Comparison of ENCODE assay signal across 25 mouse cellular contexts in genomic region chr4:86524483-86524882, GRCm38 (mm10). TPM values are rescaled to one million over a fixed set of nuclear protein-coding genes. Genes with fewer than 3 reads are reported as not detected.
DNase-seq lines count a peak whose midpoint lies in the region; ATAC-seq lines count a peak whose summit lies in the region.
"Had no signal": no experiment of that assay in that cellular context is flagged by ENCODE, and none has a peak within 500 bp of the region (broad histone marks: within the 10 kb centered on the region; RNA-seq: fewer than 3 reads in every experiment).

No protein-coding gene starts in this region.

- ATAC-seq in frontal cortex, adult (ENCODE audit: low TSS enrichment) = peak; percentile 66
- ATAC-seq: activated CD4-positive, CD25-positive, alpha-beta regulatory T cell, adult 4 months; CD4-positive, CD25-positive, alpha-beta regulatory T cell, adult 4 months; forebrain, embryonic 14.5 days; forebrain, embryonic 16.5 days; Patski had no signal

- DNase-seq in frontal cortex, postnatal 14 days (ENCODE audit: low spot score in 2 of 2) = no peak
- DNase-seq in left cerebral cortex, postnatal 14 days (ENCODE audit: low spot score in 2 of 2) = peak; percentile 9 to 25
- no peak for DNase-seq in left cerebral cortex, postnatal 4 days
- DNase-seq in layer of hippocampus, adult 18-20 months (ENCODE audit: low spot score in 2 of 2) = no peak
- DNase-seq: adrenal gland, adult 8-10 months; adrenal gland, postnatal 14 days; adrenal gland, postnatal 36 days; B cell, adult 2 months; cerebellum, adult 11 months; cerebellum, adult 18-20 months; cerebellum, adult 8-10 months; cerebellum, adult 9-11 months; cerebellum, postnatal 14 days; cerebellum, postnatal 36 days; embryo, embryonic 11 days had no signal

- intact Hi-C loops in left cerebral cortex, postnatal 14 days (cut with DNase I) = no loop called here
- intact Hi-C loops in left cerebral cortex, postnatal 4 days (cut with DNase I) = no loop called here

RNA-seq across cellular contexts. Expression of gene Saxo1, which starts 33.6 kb away (rescaled TPM):
- not detected for total RNA-seq in left cerebral cortex, postnatal 14 days (2021)
- not detected for total RNA-seq in left cerebral cortex, postnatal 4 days (2021)
- not detected for total RNA-seq in layer of hippocampus, adult 18-20 months (2021)
- total RNA-seq: adrenal gland, adult 18-20 months; adrenal gland, adult 8-10 months; adrenal gland, postnatal 14 days; adrenal gland, postnatal 36 days; CH12.LX; common myeloid progenitor, adult 5-6 weeks; G1E had no signal

RNA-seq across cellular contexts. Expression of gene Rraga, which starts 51.0 kb away (rescaled TPM):
- total RNA-seq in left cerebral cortex, postnatal 14 days (2021) = 100 to 1,000 TPM; 147 to 152 TPM
- 100 to 1,000 TPM; 131 to 139 TPM for total RNA-seq in left cerebral cortex, postnatal 4 days (2021)
- 100 to 1,000 TPM; 138 to 139 TPM for total RNA-seq in layer of hippocampus, adult 18-20 months (2021)

Comparison
In these comparisons a context has a peak if more than half of its experiments do, and no peak if none do; other contexts are left out.
1. DNase-seq: peak in left cerebral cortex, postnatal 14 days (2 of 2); none in frontal cortex, postnatal 14 days (0 of 2), left cerebral cortex, postnatal 4 days (single experiment) and layer of hippocampus, adult 18-20 months (0 of 2).